Mouse (Mus musculus) CD4-positive helper T cell, adult 2 months (primary cell): ENCODE data around the gene Arg2.
A peak's percentile ranks its signal among the peaks of the same experiment; 100 is the strongest.

Experiments used
- DNase-seq: peaks from one replicate; pipeline ENCODE4 v3.0.0-alpha.2; 2012; ENCODE audit warnings: low read depth, missing footprints, low spot score

Arg2 gene

GRCm38 (mm10) chr12:79130299-79131177 is at the start of gene Arg2:
Gene Arg2, plus strand, starts transcription at chr12:79130777.
- peak; percentile 81 for DNase-seq

GRCm38 (mm10) chr12:79089182-79089812 is 41.3 kb upstream of the Arg2 start, which contains the start of gene Pigh:
Gene Pigh, minus strand, starts transcription at chr12:79089651.
- peak; percentile 90 for DNase-seq

- DNase-seq: peak; percentile 68
Measured at GRCm38 (mm10) chr12:79092569-79092968, 38.0 kb upstream of the Arg2 start.

DNA sequence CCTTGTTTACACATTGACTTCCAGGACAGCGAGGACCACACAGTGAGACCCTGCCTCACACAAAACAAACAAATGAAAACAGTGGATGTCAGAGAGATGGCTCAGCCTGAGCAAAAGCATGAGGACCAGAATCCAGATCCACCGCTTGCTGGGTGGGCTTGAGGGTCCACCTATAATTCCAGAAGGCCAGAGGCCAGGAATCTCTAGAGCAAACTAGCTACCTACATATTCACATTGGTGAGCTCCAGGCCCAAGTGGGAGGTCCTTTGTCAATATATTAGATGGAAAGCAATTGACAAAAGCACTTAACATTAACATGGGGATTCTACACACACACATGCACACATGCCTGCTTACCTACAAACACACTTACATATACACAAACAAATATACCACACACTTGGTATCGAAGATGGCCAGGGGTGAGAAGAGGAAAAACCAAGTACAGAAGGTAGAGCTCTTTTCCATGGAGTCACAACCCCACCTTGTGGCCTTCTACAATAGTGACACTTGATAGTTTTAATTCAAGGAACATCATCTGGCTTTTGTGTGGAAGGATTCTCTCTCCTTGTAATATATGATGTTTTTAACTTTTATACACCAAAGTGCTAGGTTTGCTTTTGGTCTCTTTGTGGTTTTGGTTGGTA is 33.3 kb upstream of the Arg2 start:
- peak; percentile 53 for DNase-seq

- DNase-seq: no peak
Measured at GRCm38 (mm10) chr12:79103773-79104172, 26.8 kb upstream of the Arg2 start.

GRCm38 (mm10) chr12:79104544-79104943 is 26.0 kb upstream of the Arg2 start:
- no peak for DNase-seq

- DNase-seq: no peak
Measured at GRCm38 (mm10) chr12:79105312-79105711, 25.3 kb upstream of the Arg2 start.

DNA sequence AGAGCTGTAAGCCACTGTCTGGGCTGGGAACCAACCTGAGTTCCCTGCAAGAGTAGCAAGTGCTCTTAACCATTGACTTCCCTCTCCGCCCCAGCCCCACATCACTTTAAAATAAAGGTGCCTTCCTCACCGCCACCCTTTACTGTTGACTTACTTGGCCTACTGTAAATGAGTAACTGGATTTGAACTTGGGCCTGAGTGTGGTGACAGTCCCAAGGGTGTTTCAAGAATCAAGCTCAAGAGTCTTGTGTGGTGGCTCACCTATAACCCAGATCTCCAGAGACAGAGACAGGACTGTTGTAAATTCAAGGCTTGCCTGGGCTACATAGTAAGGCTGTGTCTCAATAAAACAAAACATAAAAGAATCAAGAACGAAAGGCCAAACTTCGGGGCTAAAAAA is 11.6 kb upstream of the Arg2 start:
- DNase-seq: no peak

GRCm38 (mm10) chr12:79122820-79123219 is 7.8 kb upstream of the Arg2 start:
- DNase-seq: peak; percentile 7

GRCm38 (mm10) chr12:79131178-79131675 is 650 bp downstream of the Arg2 start:
- DNase-seq: peak; percentile 6

DNA sequence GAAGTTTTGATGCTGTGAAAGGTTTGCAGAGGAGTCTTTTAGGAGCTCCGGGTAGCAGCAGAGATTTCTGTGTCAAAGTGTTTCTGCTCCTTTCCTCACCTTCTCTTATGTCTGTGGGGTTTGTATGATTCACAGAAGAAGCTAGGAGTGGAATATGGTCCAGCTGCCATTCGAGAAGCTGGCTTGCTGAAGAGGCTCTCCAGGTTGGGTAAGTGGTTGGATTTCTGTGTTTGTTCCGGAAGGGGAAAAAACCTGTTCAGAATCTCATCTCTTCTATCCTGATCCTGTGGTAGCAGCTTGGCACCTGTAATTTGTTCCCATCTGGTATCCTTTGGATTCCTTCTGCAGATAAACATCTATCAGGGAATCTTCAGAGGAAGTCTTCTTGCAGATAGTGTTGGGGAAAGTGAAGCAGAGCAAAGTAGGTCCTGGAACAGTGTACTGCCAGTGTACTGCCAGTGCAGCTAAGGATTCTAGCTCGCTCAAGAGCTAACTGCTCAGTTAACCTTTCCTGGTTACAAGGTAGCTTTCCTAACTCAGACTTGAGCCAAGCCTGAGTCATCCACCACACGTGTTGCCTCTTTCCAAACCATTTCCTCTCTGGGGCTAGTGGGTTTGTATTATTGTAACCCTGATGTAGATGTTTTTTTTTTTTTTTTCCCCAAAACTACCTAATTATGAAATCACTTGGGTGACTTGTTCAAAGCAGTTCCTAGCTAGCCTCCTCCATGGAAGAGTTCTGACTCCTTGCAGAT is 1.3 kb downstream of the Arg2 start:
- DNase-seq: no peak

- DNase-seq: no peak
Measured at GRCm38 (mm10) chr12:79134676-79135075, 4.1 kb downstream of the Arg2 start.

GRCm38 (mm10) chr12:79135105-79135504 is 4.5 kb downstream of the Arg2 start:
- no peak for DNase-seq

- DNase-seq: no peak
Measured at GRCm38 (mm10) chr12:79136949-79137348, 6.4 kb downstream of the Arg2 start.

DNA sequence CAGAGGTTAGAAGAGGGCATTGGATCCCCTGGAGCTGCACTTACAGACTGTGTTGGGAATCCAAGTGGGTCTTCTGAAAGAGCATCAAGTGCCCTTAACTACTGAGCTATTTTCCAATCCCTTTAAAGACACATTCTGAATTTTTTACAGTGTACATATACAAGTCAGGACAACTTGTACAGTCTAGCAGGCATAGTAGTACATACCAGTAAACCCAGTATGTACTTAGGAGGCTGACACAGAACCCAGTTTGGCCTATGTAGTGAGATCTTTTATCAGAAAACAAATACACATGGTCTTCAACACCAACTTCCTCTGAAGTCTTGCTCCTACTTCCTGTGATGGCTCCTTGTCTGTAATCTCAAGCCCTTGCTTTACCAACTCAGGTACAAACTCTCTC is 8.4 kb downstream of the Arg2 start:
- no peak for DNase-seq

DNA sequence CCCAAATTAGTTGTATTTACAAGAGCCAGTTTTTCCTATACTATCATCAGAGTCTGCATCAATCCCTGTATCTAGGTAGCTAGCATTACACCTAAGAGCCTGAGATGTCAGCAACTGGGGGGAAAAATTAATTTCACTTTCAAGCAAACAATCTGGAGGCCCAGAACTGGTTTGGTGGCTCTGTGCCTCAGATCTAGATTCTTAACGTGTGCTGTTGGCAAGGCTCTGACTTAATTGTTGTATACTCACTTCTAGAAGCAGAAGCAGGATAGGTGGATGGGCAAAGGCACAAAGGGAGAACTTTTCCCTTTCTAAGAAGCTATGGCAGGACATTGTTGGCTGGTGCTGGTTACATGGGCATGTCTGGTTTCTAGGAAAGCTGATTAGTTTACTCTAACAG is 8.8 kb downstream of the Arg2 start:
- no peak for DNase-seq

DNA sequence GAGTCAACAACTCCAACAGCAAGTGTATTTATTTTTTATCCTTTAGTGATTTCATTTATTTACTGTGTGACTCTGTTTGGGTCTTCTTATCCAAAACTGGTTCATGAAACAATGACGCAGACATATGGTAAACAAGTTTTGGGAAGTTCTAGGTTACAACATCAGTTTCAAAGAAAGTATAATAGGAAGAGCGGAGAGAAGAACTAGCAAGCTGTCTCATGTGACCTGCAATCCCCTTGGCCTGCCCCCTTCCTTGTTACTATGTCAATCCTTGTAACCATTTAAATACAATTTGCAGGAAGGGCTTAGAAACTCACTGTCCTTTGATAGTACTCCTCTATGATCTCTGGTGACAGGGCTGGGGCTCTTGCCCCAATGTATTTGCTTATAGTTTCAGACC is 10.2 kb downstream of the Arg2 start:
- no peak for DNase-seq

DNA sequence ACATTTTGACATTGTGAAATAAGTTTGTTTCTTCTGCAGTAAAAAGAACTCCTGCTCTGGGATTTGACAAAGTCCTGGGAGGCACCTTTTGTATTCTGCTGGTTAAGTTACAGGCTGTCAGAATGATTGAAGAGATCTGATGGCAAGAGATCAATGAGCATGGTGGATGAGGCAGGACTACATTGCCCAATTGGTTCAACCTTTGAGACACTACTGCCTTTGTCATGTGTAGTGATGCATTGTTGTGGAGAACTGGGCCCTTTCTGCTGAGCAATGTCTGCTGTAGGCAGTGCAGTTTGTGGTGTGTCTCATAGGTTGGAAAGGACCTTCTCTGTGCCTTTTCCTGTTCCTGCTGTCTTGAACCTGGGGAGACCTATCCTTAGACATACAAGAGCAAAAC is 10.8 kb downstream of the Arg2 start:
- DNase-seq: no peak

DNA sequence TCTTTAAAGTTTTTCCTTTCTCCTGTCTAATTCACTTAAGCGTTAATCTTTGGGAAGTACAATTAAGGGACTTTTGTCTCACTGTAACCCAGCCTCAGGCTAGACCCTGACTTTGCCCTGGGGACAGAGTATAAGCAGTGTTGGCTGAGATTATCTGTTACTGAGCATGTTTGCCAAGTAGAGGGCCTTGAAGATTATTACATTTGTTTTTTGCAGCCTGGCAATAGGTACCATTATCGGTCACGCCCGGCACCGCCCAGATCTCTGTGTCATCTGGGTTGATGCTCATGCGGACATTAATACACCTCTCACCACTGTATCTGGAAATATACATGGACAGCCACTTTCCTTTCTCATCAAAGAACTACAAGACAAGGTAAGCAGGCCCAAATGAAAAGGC is 19.1 kb downstream of the Arg2 start:
- no peak for DNase-seq

GRCm38 (mm10) chr12:79162876-79163275 is 32.3 kb downstream of the Arg2 start:
- DNase-seq: no peak

GRCm38 (mm10) chr12:79169173-79169572 is 38.6 kb downstream of the Arg2 start:
- no peak for DNase-seq

GRCm38 (mm10) chr12:79170421-79170820 is 39.8 kb downstream of the Arg2 start:
- no peak for DNase-seq
